Mouse (Mus musculus) frontal cortex, adult 2 months (tissue): ENCODE results near the gene Kcnip4. TPM values are rescaled to one million over a fixed set of nuclear protein-coding genes. Genes with fewer than 3 reads are reported as not detected.

ENCODE experiments used
- DNase-seq, 2 experiments: peaks; one replicate each; pipeline ENCODE4 v3.0.0; 2022; ENCODE audit warnings: low spot score in 1 of 2; ENCODE audit errors: extremely low spot score in 1 of 2
- polyA plus RNA-seq: library from polyadenylated mRNA; depleted of rRNA; stranded (reverse); fragments of >200 nt; gene quantifications from 2 replicates; pipeline ENCODE4 v1.2.3, GENCODE M21; 2012

The Kcnip4 gene
- polyA plus RNA-seq, 1 experiment: 44.0 TPM

GRCm38 (mm10) chr5:48633631-48634030, 891.1 kb downstream of the Kcnip4 start:
- DNase-seq: no peak

DNA sequence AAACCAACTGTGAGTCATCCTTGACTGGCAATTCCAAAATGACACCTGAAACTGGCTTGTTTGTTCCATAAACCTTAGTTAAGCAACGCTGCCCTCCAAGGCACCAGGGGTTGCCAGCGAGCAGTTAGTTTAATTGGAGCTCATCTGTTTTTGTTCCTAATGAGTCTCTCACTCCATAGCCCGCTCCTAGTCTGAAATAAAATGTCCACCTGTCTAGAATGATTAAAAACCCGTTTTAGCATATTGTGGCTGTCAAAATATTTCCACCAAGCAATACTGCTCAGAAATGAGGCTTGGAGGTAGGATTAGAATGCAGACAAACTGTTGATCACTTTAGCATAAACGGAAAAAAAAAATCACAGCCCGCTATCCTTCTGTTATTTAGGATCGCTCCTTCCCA, 901.3 kb downstream of the Kcnip4 start:
- DNase-seq: no peak

DNA sequence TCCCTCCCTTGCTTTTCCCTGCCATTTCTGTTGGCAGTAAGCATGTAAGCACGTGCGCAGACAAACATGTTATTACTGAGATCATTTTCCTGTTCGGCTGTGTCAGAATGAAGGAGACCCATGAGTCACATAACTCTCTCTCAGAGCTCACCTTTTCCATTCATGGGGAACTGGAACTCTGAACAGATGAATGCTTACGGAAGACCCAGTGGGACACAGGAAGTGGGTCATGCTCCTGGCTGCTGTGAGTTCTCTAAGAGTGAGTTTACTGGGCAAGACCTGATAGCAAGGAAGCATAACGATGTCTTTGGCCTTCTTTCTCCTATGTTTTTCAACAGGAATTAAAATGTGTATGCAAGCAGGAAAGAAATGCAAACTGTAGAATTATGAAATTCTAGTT, 917.8 kb downstream of the Kcnip4 start:
- DNase-seq: no peak

GRCm38 (mm10) chr5:48606281-48606680, 918.4 kb downstream of the Kcnip4 start:
- DNase-seq: no peak

DNA sequence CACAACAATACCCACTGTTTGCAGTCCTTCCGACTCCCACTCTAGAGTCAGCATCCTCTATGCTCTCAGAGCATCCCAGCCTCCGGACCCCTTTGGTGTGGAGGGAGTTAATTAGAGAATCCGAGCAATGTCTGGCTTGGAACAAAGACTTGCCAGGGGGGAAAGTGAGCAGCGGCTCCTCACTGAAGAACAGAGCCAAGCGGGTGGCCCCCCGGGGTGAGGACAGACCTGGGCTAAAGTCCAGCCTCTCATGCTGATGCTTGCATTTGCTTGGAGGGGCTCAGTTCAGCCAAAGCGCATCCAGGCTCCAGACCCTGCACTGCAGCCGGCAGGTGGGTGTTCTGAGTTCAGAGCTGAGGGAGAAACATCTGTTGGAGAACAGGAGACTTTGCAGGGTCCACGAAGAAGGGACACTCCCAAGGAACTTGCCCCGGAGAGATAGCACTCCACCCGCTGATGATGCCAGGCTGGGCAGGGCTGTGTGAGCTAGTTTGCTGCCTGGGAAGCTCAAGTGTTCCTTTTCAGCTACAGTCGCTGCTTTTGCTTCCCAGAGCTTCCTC, 925.1 kb downstream of the Kcnip4 start:
- no peak for DNase-seq

DNA sequence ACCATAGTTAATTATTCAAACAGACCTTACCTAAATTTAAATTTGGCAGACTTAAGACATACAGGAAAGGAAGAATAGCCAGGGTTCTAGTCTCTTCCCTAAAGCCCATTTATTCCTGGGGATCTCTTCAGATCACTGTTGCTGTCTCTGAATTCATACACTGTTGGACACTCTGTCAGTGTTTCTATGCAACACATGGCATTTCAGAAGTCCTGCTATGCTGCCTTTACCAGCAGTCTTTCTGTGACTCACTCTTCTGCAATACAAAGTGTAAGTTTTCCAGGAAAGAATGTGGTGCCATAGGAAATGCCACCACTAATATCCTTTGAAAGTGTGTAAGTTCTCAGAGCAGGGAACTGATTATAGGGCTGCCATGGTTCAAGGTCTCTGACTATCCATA, 936.7 kb downstream of the Kcnip4 start:
- DNase-seq: no peak

- DNase-seq: no peak
Observed at GRCm38 (mm10) chr5:48583431-48583830, 941.3 kb downstream of the Kcnip4 start.

DNA sequence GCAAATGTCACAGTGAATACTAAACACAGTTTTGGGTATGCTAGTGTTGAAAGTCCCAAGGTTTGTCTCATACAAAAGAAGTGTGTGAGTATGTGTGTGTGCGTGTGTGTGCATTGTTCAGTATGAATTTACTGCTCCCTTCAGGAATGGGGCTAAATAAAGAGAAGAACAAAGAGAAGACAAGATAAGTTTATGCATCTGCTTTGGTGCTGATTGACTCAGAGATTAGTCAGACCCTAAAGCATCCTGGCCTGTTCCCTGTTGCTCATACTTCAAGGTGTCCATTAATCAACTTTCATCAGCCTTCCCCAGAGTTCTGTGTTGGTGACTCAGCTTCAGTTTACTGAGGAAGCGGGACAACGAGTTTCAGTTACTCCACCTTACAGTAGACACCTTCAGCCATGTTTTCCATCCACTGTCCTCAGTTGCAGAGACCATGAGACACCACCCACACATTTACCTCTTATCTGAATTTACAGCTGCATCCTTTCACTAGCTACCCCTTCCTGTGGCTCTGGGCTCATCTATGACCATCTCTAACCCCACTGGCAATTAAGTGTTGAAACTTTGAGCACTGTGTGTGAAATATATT, 960.6 kb downstream of the Kcnip4 start:
- no peak for DNase-seq

- no peak for DNase-seq
Observed at GRCm38 (mm10) chr5:48551753-48552152, 973.0 kb downstream of the Kcnip4 start.

- no peak for DNase-seq
Observed at GRCm38 (mm10) chr5:48545825-48546224, 978.9 kb downstream of the Kcnip4 start.

DNA sequence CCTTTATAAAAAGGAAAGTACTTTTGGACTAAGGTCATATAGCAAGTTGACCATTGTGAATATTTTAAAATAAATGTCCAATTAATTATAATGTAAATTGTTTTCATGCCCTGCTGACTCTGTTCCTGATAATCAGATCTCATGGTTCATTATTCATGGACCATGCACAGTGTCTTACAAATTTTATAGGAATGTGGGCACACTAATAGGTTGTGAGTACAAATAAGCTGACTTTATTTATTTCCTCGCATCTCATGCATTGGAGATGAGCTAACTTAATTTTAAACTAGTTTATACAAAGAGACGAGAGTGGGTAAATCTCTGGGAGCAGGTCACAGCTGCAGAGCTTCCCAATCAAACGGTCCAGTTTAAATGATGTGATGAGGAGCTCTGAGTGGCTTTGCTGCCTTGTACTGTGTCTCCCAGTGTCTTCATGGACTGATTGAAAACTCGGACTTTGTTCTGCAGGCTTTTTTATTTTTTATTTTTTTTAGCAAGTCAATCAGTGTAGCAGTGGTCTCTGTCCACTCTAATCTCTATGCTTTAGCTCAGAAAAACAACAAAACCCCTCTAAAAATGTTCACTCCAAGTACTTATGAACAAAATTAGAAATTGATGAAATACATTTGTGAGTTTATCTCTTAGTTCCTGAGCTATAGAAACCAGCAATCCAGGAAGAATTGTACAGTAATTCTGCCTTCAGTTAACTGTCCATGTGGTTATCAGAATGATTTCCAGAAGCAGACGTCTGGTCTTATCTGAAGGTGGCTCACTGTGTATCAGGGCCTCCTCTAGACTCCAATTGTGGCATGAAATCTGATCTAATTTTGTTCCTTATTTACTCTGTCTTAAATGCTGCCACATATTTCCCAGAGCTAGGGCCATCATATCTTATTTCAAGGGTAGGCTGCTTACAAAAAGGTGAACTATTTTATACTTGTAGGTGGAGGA, 979.6 kb downstream of the Kcnip4 start:
- no peak for DNase-seq

DNA sequence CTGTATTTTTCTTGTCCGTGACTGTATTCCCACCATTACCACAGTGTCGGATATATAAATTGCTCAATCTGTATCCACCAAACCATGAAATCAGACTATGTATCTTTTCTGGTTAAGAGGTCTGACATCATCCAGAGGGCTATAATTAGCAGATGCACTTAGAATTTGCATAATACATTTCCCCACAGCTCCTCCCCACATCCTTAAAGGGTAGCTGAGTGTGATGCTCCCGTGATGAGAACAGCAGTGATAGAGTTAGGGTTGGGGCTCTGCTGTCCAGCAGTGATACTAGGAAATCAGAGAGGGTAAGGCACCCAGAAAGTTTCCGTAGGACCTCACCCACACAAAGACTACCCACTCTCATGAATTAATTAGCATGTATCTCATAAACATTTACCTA, 1006.7 kb downstream of the Kcnip4 start:
- DNase-seq: no peak

GRCm38 (mm10) chr5:48513354-48513753, 1011.4 kb downstream of the Kcnip4 start:
- DNase-seq: no peak

GRCm38 (mm10) chr5:48511357-48511756, 1013.4 kb downstream of the Kcnip4 start:
- no peak for DNase-seq

DNA sequence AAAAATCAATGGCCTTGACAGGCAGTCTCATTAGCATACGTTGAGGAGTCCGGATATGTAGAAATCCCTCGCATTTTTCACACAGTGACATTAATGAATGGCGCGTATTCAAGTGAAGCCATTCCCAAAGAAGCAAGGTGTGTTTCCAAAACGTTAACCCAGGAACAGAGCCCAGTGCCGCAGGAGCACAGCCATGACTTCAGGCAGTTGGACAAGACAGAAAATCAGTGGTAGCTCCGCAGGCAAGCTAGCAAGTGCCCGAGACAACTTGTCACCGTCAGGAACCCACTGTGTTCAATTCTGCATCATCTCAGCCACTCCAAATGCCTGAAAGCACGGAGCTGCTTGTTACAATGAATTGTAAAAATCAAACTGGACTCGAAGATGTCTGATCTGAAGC, 1014.5 kb downstream of the Kcnip4 start:
- DNase-seq: no peak

GRCm38 (mm10) chr5:48509194-48509930, 1015.3 kb downstream of the Kcnip4 start:
- peak in 1 of 2 experiments; percentile 35 for DNase-seq

- DNase-seq: no peak
Observed at GRCm38 (mm10) chr5:48503094-48503493, 1021.6 kb downstream of the Kcnip4 start.

DNA sequence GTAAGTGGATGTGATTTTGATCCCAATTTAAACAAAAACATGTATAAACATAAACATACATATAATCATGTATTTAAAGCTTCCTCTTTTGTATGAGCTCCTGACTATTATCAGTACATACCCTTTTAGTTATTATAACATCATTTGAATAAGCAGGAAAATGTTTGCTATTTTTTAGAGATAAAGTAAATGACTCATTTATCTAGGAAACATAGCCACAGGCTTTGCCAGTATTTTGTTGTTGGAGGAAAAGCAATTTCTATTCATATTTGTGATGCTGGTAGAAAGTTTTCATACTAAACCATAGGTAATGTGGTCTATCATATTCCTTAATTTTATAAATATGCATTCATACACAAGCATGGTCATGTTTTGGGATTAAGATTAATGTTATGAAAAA, 1022.3 kb downstream of the Kcnip4 start:
- DNase-seq: no peak

- no peak for DNase-seq
Observed at GRCm38 (mm10) chr5:48500204-48500603, 1024.5 kb downstream of the Kcnip4 start.

GRCm38 (mm10) chr5:48490864-48491477, 1033.7 kb downstream of the Kcnip4 start:
- no peak for DNase-seq
